Mouse (Mus musculus) lung, embryonic 14.5 days (tissue): ENCODE results near the gene Tpcn2. TPM values are rescaled to one million over a fixed set of nuclear protein-coding genes. Genes with fewer than 3 reads are reported as not detected.

Experiments used
- ATAC-seq: fragments of 200-750 bp; cut with Nextera tagmentation; 2 replicates; pipeline ENCODE4 v1.8.0; 2017; ENCODE audit warnings: mild to moderate bottlenecking, moderate TSS enrichment, moderate library complexity; ENCODE audit not compliant: insufficient read depth
- DNase-seq: peaks from one replicate; pipeline ENCODE4 v3.0.0-alpha.2; 2015
- H3K27ac ChIP-seq: fragments of 300-500 bp; sonication (generic); 2 replicates; pipeline ENCODE4 v1.5.1; 2014; ENCODE audit warnings: low read depth, mild to moderate bottlenecking, moderate library complexity
- H3K27me3 ChIP-seq: fragments of 300-500 bp; sonication (generic); 2 replicates; pipeline ENCODE4 v1.6.1; 2014; ENCODE audit warnings: low read length, control low read depth; ENCODE audit not compliant: insufficient read depth
- H3K36me3 ChIP-seq: fragments of 300-500 bp; sonication (generic); 2 replicates; pipeline ENCODE4 v1.6.1; 2014; ENCODE audit warnings: control low read depth; ENCODE audit not compliant: insufficient read depth
- H3K4me1 ChIP-seq: fragments of 300-500 bp; sonication (generic); 2 replicates; pipeline ENCODE4 v1.6.1; 2014; ENCODE audit warnings: antibody characterized with exemption, control low read depth; ENCODE audit not compliant: insufficient read depth
- H3K4me2 ChIP-seq: fragments of 300-500 bp; sonication (generic); 2 replicates; pipeline ENCODE4 v1.6.1; 2014; ENCODE audit warnings: mild to moderate bottlenecking
- H3K4me3 ChIP-seq: fragments of 300-500 bp; sonication (generic); 2 replicates; pipeline ENCODE4 v1.5.1; 2014; ENCODE audit warnings: low read depth, low read length
- H3K9ac ChIP-seq: fragments of 300-500 bp; sonication (generic); 2 replicates; pipeline ENCODE4 v1.6.1; 2014
- H3K9me3 ChIP-seq: fragments of 300-500 bp; sonication (generic); 2 replicates; pipeline ENCODE4 v1.6.1; 2016; ENCODE audit warnings: low read depth, low read length, control low read depth
- CTCF ChIP-seq: IDR thresholded peaks from 2 replicates; pipeline ENCODE4 v1.5.1; 2016; ENCODE audit warnings: antibody characterized with exemption, low read depth
- WGBS: fragments of 180-500 bp; shearing (Covaris S2); extraction: QIAGEN DNeasy Blood & Tissue Kit; methylation state at CpG from one replicate; pipeline ENCODE4 v1.1.7; 2014; 5-methylcytosine and 5-hydroxymethylcytosine counted together
- polyA plus RNA-seq: library from polyadenylated mRNA; unstranded; fragments of >200 nt; fragmentation: Nextera tagmentation; extraction: Ambion mirVana; gene quantifications from 2 replicates; pipeline ENCODE4 v1.2.1, GENCODE M21; 2014

The Tpcn2 gene
- polyA plus RNA-seq, 1 experiment from 2014 or later, result 3.6 TPM

DNA sequence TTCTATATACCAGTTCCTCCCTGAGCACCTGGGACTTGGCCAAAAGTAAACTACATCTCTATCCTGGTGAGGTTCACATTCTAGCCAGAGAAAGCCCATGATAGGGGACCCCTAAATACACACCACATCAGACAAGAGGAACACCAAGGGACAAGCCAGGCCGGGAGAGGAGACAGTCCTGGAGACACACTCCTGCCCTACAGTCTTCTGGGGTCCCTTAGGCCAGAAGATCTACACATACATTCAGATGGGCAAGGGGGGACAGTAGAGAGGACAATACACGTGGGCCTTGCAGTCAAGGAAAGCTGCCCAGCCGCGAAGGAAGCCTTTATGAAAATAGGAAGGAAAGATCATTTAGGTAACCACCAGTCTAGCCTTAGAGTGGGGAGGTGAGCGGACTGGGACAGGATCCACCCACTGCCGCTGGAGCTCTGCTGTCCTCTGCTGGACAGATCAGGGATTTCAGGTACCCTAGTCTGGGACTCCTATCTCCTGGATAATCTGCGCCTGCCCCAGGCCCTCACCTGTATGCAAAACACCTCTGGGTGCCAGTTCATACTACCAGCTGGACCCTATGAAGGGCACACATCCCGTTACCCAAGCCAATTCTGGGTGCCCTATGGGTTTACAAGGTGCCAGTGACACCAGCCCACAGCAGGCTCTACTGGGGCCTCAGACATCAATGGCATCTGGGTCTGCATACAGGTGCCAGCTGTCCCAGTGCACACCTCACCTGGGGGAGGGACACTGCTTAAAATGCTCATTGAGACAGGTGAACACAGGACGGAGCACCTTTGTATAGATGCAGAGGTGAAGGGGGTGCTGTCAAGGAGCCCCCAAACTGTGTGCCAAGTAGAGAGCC, 40.7 kb downstream of the Tpcn2 start:
- ATAC-seq, result peak; percentile 50
- H3K9me3 ChIP-seq, result no peaks in the 10 kb centered on the region

DNA sequence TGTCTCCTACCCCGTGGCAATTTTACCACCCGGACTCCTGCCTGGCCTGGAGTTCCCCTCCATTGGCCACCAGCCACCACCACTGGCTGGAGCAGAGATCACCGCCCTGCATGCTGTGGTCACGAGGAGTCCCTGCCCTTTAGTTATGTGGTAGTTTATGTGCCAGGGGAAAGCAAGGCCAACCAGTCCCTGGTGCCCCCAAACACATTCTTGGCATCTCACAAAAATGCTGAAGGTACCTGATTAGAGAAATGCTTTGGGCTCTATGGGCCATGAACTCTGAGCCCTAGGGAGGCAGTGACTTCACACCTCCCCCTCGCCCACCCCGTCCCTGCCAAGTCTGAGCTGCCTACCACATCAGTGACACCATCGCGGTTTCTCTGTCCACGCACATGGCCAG, 41.8 kb downstream of the Tpcn2 start:
- no peaks in the 10 kb centered on the region for H3K36me3 ChIP-seq
- ATAC-seq, result no peak
- H3K4me1 ChIP-seq, result no peaks in the 10 kb centered on the region
- no peak overlapping the region for H3K9ac ChIP-seq
- no peak for TF ChIP-seq CTCF
- WGBS, result 61% methylated on average over 9 of the region's 9 CpGs
- H3K27ac ChIP-seq, result no peak overlapping the region
- no peak overlapping the region for H3K4me3 ChIP-seq
- H3K4me2 ChIP-seq, result no peak overlapping the region
- no peak for DNase-seq
- no peaks in the 10 kb centered on the region for H3K9me3 ChIP-seq
- no peaks in the 10 kb centered on the region for H3K27me3 ChIP-seq

More for the DNA sequence above, 40.7 kb downstream of the Tpcn2 start:
- peak; percentile 100 for TF ChIP-seq CTCF
- H3K27me3 ChIP-seq, result no peaks in the 10 kb centered on the region
- no peak overlapping the region for H3K9ac ChIP-seq
- 11% methylated on average over 9 of the region's 9 CpGs for WGBS
- peak; percentile 89 for DNase-seq
- H3K4me3 ChIP-seq, result no peak overlapping the region
- no peak overlapping the region for H3K4me2 ChIP-seq
- H3K4me1 ChIP-seq, result no peaks in the 10 kb centered on the region
- no peaks in the 10 kb centered on the region for H3K36me3 ChIP-seq
- no peak overlapping the region for H3K27ac ChIP-seq

DNA sequence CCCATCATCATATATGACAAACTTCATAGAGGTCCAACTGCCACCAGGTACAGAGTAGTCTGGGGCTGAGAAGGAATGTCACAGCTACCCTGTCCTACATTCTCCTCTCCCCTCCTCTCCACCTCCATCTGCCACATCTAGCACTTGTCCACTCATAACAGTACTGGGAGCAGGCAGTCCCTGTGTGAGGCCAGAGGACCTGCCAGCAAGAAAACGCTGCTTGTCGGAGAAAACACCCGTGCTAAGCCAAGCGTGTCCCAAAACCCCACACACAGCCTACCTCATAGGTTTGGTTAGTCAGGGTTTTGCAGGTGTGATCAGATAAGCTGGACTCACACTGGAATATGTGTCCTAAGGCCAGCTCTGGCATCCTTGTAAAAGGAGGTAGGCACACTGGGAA, 42.9 kb downstream of the Tpcn2 start:
- ATAC-seq (no peak), DNase-seq (no peak)
- 79% methylated on average over 4 of the region's 4 CpGs for WGBS
- Histone ChIP-seq H3K9ac (no peak overlapping the region), H3K9me3 (no peaks in the 10 kb centered on the region), H3K4me3 (no peak overlapping the region), H3K4me1 (no peaks in the 10 kb centered on the region), H3K27me3 (no peaks in the 10 kb centered on the region), H3K36me3 (no peaks in the 10 kb centered on the region), H3K4me2 (no peak overlapping the region), H3K27ac (no peak overlapping the region)
- no peak for TF ChIP-seq CTCF

DNA sequence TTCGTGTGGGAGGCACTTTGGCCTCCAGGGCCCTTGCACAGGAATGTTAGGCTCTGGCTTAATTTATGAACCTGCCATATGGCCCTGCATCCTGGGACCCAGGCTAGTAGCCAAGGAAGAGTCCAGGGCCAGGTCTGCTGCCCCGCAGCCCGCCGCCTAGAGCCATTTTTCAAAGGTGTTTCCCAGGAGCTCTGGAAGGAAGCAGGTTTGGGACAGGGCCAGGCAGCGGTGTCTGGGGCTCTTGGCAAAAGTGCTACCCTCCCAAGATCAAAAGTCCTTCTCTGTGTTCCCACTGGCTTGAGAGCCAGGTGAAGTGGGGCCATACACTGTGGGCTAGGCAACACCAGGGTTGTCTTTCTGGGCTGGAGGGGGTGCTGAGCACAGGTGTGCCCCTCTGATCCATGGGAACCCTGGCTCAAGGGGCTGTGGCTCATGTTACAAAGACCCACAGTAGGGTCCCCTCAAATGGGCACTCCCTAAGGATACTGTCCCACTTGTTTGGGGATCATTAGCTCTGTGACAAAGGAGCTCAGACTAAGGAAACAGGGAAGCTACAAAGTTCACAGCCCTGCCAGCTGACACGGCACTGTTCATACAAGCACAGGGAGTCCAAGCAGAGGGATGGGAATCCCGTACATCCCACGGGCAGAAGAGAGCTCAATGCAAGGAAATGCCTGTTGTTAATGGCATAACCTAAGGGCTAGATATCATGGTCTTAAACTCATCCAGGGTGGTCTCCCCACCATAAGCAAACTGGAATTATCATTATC, 43.9 kb downstream of the Tpcn2 start:
- no peaks in the 10 kb centered on the region for H3K4me1 ChIP-seq
- H3K9ac ChIP-seq, result no peak overlapping the region
- no peaks in the 10 kb centered on the region for H3K36me3 ChIP-seq
- peak; percentile 27 for DNase-seq
- TF ChIP-seq CTCF, result no peak
- H3K27ac ChIP-seq, result 0 out of 2 replicates have a peak overlapping the region, but pooled peaks have one; percentile 3
- 0 out of 2 replicates have a peak, but pooled peaks have one; percentile 16 for ATAC-seq
- no peak overlapping the region for H3K4me2 ChIP-seq
- no peaks in the 10 kb centered on the region for H3K27me3 ChIP-seq
- 45% methylated on average over 8 of the region's 8 CpGs for WGBS
- H3K4me3 ChIP-seq, result no peak overlapping the region
- H3K9me3 ChIP-seq, result no peaks in the 10 kb centered on the region

DNA sequence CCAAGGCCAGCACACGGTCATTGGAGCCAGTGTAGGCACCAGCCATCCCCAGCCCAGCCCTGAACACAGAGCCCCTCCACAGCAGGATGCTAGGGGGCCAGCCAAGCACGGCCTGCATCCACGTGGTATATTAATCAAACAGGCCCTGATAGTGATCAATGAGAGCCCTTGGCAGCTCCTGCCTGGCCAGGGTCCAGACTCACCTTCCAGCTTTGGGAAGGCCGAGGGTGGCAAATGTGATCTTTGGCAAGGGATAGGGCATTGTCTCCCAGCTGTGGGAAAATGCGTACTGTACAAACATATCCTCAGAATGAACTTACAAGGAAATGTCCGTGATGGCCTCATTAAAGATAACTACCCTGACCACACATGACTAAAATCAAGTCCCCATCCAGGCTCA, 44.7 kb downstream of the Tpcn2 start:
- H3K4me1 ChIP-seq, result no peaks in the 10 kb centered on the region

DNA sequence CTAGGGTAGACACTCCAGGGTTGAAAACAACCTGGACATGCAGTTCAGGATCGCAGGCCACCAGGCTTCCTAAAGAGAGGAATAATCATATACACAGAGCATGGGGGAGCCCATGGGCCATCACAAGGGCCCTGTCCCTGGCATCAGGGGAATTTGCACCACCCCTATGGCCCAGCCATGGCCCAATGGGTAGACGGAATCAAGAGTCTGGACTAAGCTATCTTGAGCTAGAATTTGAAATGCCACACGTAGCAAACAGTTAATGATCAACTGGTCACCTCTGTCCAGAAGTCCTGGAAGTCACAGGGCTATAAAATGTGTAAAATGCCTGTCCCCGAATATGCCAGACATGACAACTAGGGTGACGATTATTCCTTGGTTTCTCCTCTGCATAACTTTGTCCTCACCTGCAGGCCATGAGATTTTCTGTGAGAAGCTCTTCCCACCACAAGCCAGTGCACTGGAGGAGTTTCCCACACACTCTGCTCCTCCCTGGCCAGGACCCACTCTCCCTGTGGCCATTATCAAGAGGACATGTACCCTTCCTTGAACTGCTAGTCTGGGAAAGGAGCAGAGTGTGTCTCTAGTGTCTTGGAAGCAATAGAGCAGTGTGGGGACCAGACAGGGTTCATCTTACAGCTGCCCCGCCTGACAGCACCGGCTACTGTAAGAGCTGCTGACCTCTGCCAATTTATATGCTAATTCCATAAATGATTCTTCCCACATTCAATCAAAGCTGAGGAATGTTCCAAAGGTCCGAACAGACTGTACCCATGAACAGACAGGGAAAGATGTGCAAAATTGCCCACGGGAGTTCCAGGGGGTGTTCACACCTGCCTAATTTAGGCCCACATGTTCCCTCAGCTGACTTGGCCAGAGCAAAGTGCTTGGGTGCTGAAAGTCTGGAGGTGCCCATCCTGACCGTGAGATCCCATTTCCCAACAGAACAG, 48.7 kb downstream of the Tpcn2 start:
- ATAC-seq (no peak), DNase-seq (no peak)
- TF ChIP-seq CTCF, result no peak
- H3K36me3 ChIP-seq, result no peaks in the 10 kb centered on the region
- H3K4me1 ChIP-seq, result no peaks in the 10 kb centered on the region
- no peaks in the 10 kb centered on the region for H3K27me3 ChIP-seq
- no peak overlapping the region for H3K4me2 ChIP-seq
- no peak overlapping the region for H3K27ac ChIP-seq
- no peak overlapping the region for H3K4me3 ChIP-seq
- 70% methylated on average over 10 of the region's 10 CpGs for WGBS
- no peak overlapping the region for H3K9ac ChIP-seq
- H3K9me3 ChIP-seq, result no peaks in the 10 kb centered on the region

More for the DNA sequence above, 44.7 kb downstream of the Tpcn2 start:
- Histone ChIP-seq H3K4me3 (no peak overlapping the region), H3K9me3 (no peaks in the 10 kb centered on the region), H3K36me3 (no peaks in the 10 kb centered on the region), H3K27ac (no peak overlapping the region), H3K9ac (no peak overlapping the region), H3K27me3 (no peaks in the 10 kb centered on the region), H3K4me2 (no peak overlapping the region)
- WGBS, result 29% methylated on average over 6 of the region's 6 CpGs
- no peak for ATAC-seq
- TF ChIP-seq CTCF, result no peak
- no peak for DNase-seq
